Mouse (Mus musculus): Measurements from ENCODE around the gene Mtch1.
A peak's percentile ranks its signal among the peaks of the same experiment; 100 is the strongest.

Mtch1 gene

GRCm38 (mm10) chr17:29305871-29306270 is 41.9 kb downstream of the Mtch1 start:
- no peak for DNase-seq (ENCODE audit: low spot score in 2 of 2)

- DNase-seq (ENCODE audit: low spot score in 2 of 2): no peak
Measured at GRCm38 (mm10) chr17:29305058-29305806, 42.5 kb downstream of the Mtch1 start.

- peak in 1 of 2 experiments; percentile 41 for DNase-seq (ENCODE audit: low spot score in 2 of 2)
Measured at GRCm38 (mm10) chr17:29304376-29305057, 43.2 kb downstream of the Mtch1 start.

- no peak for DNase-seq (ENCODE audit: low spot score in 2 of 2)
Measured at GRCm38 (mm10) chr17:29303856-29304255, 43.9 kb downstream of the Mtch1 start.

- DNase-seq (ENCODE audit: low spot score in 2 of 2): peak in 1 of 2 experiments; percentile 38
Measured at GRCm38 (mm10) chr17:29303087-29303486, 44.6 kb downstream of the Mtch1 start.

GRCm38 (mm10) chr17:29302149-29302548 is 45.6 kb downstream of the Mtch1 start:
- DNase-seq (ENCODE audit: low spot score in 2 of 2): no peak

GRCm38 (mm10) chr17:29301421-29301820 is 46.3 kb downstream of the Mtch1 start:
- DNase-seq (ENCODE audit: low spot score in 2 of 2): no peak

GRCm38 (mm10) chr17:29300926-29301325 is 46.8 kb downstream of the Mtch1 start:
- DNase-seq (ENCODE audit: low spot score in 2 of 2): no peak

GRCm38 (mm10) chr17:29299282-29299681 is 48.5 kb downstream of the Mtch1 start:
- DNase-seq (ENCODE audit: low spot score in 2 of 2): no peak

- DNase-seq (ENCODE audit: low spot score in 2 of 2): no peak
Measured at GRCm38 (mm10) chr17:29297813-29298212, 49.9 kb downstream of the Mtch1 start.

- DNase-seq (ENCODE audit: low spot score in 2 of 2): no peak
Measured at GRCm38 (mm10) chr17:29297321-29297720, 50.4 kb downstream of the Mtch1 start.

GRCm38 (mm10) chr17:29295835-29296234 is 51.9 kb downstream of the Mtch1 start:
- no peak for DNase-seq (ENCODE audit: low spot score in 2 of 2)

- no peak for DNase-seq (ENCODE audit: low spot score in 2 of 2)
Measured at GRCm38 (mm10) chr17:29293807-29294605, 53.7 kb downstream of the Mtch1 start.

- no peak for DNase-seq (ENCODE audit: low spot score in 2 of 2)
Measured at GRCm38 (mm10) chr17:29292996-29293395, 54.7 kb downstream of the Mtch1 start.

- DNase-seq (ENCODE audit: low spot score in 2 of 2): no peak
Measured at GRCm38 (mm10) chr17:29291793-29292192, 55.9 kb downstream of the Mtch1 start.

GRCm38 (mm10) chr17:29282216-29282952 is 65.3 kb downstream of the Mtch1 start:
- DNase-seq (ENCODE audit: low spot score in 2 of 2): no peak

Measured in spleen, postnatal 14 days (tissue).